Mouse (Mus musculus) midbrain, embryonic 12.5 days (tissue): ENCODE measurements around the gene Otud7b. TPM values are rescaled to one million over a fixed set of nuclear protein-coding genes. Genes with fewer than 3 reads are reported as not detected.

Source experiments
- ATAC-seq: fragments of 200-750 bp; cut with Nextera tagmentation; 2 replicates; pipeline ENCODE4 v1.8.0; 2017; ENCODE audit warnings: low read depth, moderate TSS enrichment, moderate library complexity; ENCODE audit not compliant: low FRiP score
- H3K27ac ChIP-seq: fragments of 300-500 bp; sonication (generic); replicated peaks from 2 replicates; pipeline ENCODE4 v1.5.1; 2016; ENCODE audit warnings: mild to moderate bottlenecking
- H3K27me3 ChIP-seq: fragments of 300-500 bp; sonication (generic); 2 replicates; pipeline ENCODE4 v1.6.1; 2016; ENCODE audit warnings: mild to moderate bottlenecking
- H3K36me3 ChIP-seq: fragments of 300-500 bp; sonication (generic); 2 replicates; pipeline ENCODE4 v1.6.1; 2016
- H3K4me1 ChIP-seq: fragments of 300-500 bp; sonication (generic); 2 replicates; pipeline ENCODE4 v1.6.1; 2016
- H3K4me2 ChIP-seq: fragments of 300-500 bp; sonication (generic); replicated peaks from 2 replicates; pipeline ENCODE4 v1.6.1; 2016; ENCODE audit warnings: mild to moderate bottlenecking, moderate library complexity
- H3K4me3 ChIP-seq: fragments of 300-500 bp; sonication (generic); 2 replicates; pipeline ENCODE4 v1.5.1; 2016; ENCODE audit warnings: mild to moderate bottlenecking
- H3K9ac ChIP-seq: fragments of 300-500 bp; sonication (generic); replicated peaks from 2 replicates; pipeline ENCODE4 v1.6.1; 2016; ENCODE audit warnings: mild to moderate bottlenecking, moderate library complexity
- H3K9me3 ChIP-seq: fragments of 300-500 bp; sonication (generic); 2 replicates; pipeline ENCODE4 v1.6.1; 2016; ENCODE audit warnings: mild to moderate bottlenecking
- WGBS: fragments of 180-500 bp; shearing (Covaris S2); methylation state at CpG from one replicate; pipeline ENCODE4 v1.1.7; 2016; 5-methylcytosine and 5-hydroxymethylcytosine counted together
- polyA plus RNA-seq: library from polyadenylated mRNA; unstranded; fragments of >200 nt; fragmentation: Nextera tagmentation; extraction: Ambion mirVana; gene quantifications from 2 replicates; pipeline ENCODE4 v1.2.1, GENCODE M21; 2016

Otud7b gene
- polyA plus RNA-seq, 1 experiment from 2014 or later, result 19.1 TPM

GRCm38 (mm10) chr3:96113251-96113650, 8.9 kb downstream of the Otud7b start:
- 62% methylated on average over 3 of the region's 3 CpGs for WGBS

GRCm38 (mm10) chr3:96118142-96118541, 13.8 kb downstream of the Otud7b start:
- Histone ChIP-seq H3K4me3 (no peak overlapping the region), H3K9me3 (no peaks in the 10 kb centered on the region), H3K36me3 (no peaks in the 10 kb centered on the region), H3K4me2 (no peak overlapping the region), H3K27me3 (no peaks in the 10 kb centered on the region), H3K4me1 (no peaks in the 10 kb centered on the region), H3K27ac (no peak overlapping the region), H3K9ac (no peak overlapping the region)
- ATAC-seq, result no peak
- 81% methylated on average over 2 of the region's 2 CpGs for WGBS

More at GRCm38 (mm10) chr3:96113251-96113650, 8.9 kb downstream of the Otud7b start:
- H3K9ac ChIP-seq, result no peak overlapping the region
- no peak overlapping the region for H3K4me3 ChIP-seq
- H3K4me1 ChIP-seq, result no peaks in the 10 kb centered on the region
- H3K4me2 ChIP-seq, result no peak overlapping the region
- H3K9me3 ChIP-seq, result no peaks in the 10 kb centered on the region
- ATAC-seq, result no peak
- H3K27ac ChIP-seq, result no peak overlapping the region
- no peaks in the 10 kb centered on the region for H3K36me3 ChIP-seq
- no peaks in the 10 kb centered on the region for H3K27me3 ChIP-seq

GRCm38 (mm10) chr3:96118702-96119101, 14.4 kb downstream of the Otud7b start:
- no peak overlapping the region for H3K9ac ChIP-seq
- no peak overlapping the region for H3K4me3 ChIP-seq
- WGBS, result 96% methylated on average over 2 of the region's 2 CpGs
- ATAC-seq, result no peak
- no peaks in the 10 kb centered on the region for H3K4me1 ChIP-seq
- no peaks in the 10 kb centered on the region for H3K27me3 ChIP-seq
- H3K4me2 ChIP-seq, result no peak overlapping the region
- no peaks in the 10 kb centered on the region for H3K9me3 ChIP-seq
- no peaks in the 10 kb centered on the region for H3K36me3 ChIP-seq
- no peak overlapping the region for H3K27ac ChIP-seq

- no peak overlapping the region for H3K4me2 ChIP-seq
- H3K4me1 ChIP-seq, result no peaks in the 10 kb centered on the region
- H3K9ac ChIP-seq, result no peak overlapping the region
- H3K4me3 ChIP-seq, result no peak overlapping the region
- H3K27me3 ChIP-seq, result no peaks in the 10 kb centered on the region
- no peaks in the 10 kb centered on the region for H3K36me3 ChIP-seq
- H3K9me3 ChIP-seq, result no peaks in the 10 kb centered on the region
- 93% methylated on average over 5 of the region's 5 CpGs for WGBS
- no peak for ATAC-seq
- H3K27ac ChIP-seq, result no peak overlapping the region
Observed at GRCm38 (mm10) chr3:96124235-96124634, 19.9 kb downstream of the Otud7b start.

GRCm38 (mm10) chr3:96128128-96128527, 23.8 kb downstream of the Otud7b start:
- Histone ChIP-seq H3K4me2 (no peak overlapping the region), H3K4me3 (no peak overlapping the region), H3K36me3 (no peaks in the 10 kb centered on the region), H3K4me1 (no peaks in the 10 kb centered on the region), H3K27ac (no peak overlapping the region), H3K9ac (no peak overlapping the region), H3K27me3 (no peaks in the 10 kb centered on the region), H3K9me3 (no peaks in the 10 kb centered on the region)
- ATAC-seq, result no peak

GRCm38 (mm10) chr3:96132478-96132877, 28.2 kb downstream of the Otud7b start:
- H3K4me3 ChIP-seq, result no peak overlapping the region
- no peaks in the 10 kb centered on the region for H3K27me3 ChIP-seq
- ATAC-seq, result no peak
- no peak overlapping the region for H3K4me2 ChIP-seq
- H3K27ac ChIP-seq, result no peak overlapping the region
- H3K4me1 ChIP-seq, result no peaks in the 10 kb centered on the region
- peaks cover 2% of the 10 kb centered on the region for H3K36me3 ChIP-seq
- no peak overlapping the region for H3K9ac ChIP-seq
- H3K9me3 ChIP-seq, result no peaks in the 10 kb centered on the region
- 83% methylated on average over 3 of the region's 3 CpGs for WGBS

GRCm38 (mm10) chr3:96133327-96133905, 29.1 kb downstream of the Otud7b start:
- Histone ChIP-seq H3K36me3 (peaks cover 3% of the 10 kb centered on the region), H3K27ac (no peak overlapping the region), H3K4me3 (no peak overlapping the region), H3K9ac (no peak overlapping the region), H3K4me2 (no peak overlapping the region), H3K4me1 (no peaks in the 10 kb centered on the region), H3K9me3 (no peaks in the 10 kb centered on the region), H3K27me3 (no peaks in the 10 kb centered on the region)
- no peak for ATAC-seq
- 71% methylated on average over 11 of the region's 11 CpGs for WGBS

GRCm38 (mm10) chr3:96135011-96135410, 30.7 kb downstream of the Otud7b start:
- WGBS, result 90% methylated on average over 3 of the region's 3 CpGs
- H3K9ac ChIP-seq, result no peak overlapping the region
- no peaks in the 10 kb centered on the region for H3K9me3 ChIP-seq
- peaks cover 10% of the 10 kb centered on the region for H3K36me3 ChIP-seq
- H3K4me2 ChIP-seq, result no peak overlapping the region
- no peak overlapping the region for H3K27ac ChIP-seq
- no peak for ATAC-seq
- H3K4me1 ChIP-seq, result peaks cover 5% of the 10 kb centered on the region
- no peaks in the 10 kb centered on the region for H3K27me3 ChIP-seq
- H3K4me3 ChIP-seq, result no peak overlapping the region

GRCm38 (mm10) chr3:96147950-96148349, 43.6 kb downstream of the Otud7b start:
- no peak for ATAC-seq
- Histone ChIP-seq H3K4me3 (no peak overlapping the region), H3K4me1 (no peaks in the 10 kb centered on the region), H3K36me3 (peaks cover 36% of the 10 kb centered on the region), H3K9ac (no peak overlapping the region), H3K27ac (no peak overlapping the region), H3K9me3 (no peaks in the 10 kb centered on the region), H3K27me3 (no peaks in the 10 kb centered on the region), H3K4me2 (no peak overlapping the region)
- 26% methylated on average over 5 of the region's 5 CpGs for WGBS

GRCm38 (mm10) chr3:96151836-96152235, 47.5 kb downstream of the Otud7b start:
- no peaks in the 10 kb centered on the region for H3K27me3 ChIP-seq
- H3K36me3 ChIP-seq, result peaks cover 56% of the 10 kb centered on the region
- H3K4me1 ChIP-seq, result no peaks in the 10 kb centered on the region
- no peak overlapping the region for H3K4me2 ChIP-seq
- 92% methylated on average over 7 of the region's 7 CpGs for WGBS
- no peak for ATAC-seq
- no peak overlapping the region for H3K9ac ChIP-seq
- H3K27ac ChIP-seq, result no peak overlapping the region
- no peak overlapping the region for H3K4me3 ChIP-seq
- H3K9me3 ChIP-seq, result no peaks in the 10 kb centered on the region

GRCm38 (mm10) chr3:96152611-96153010, 48.3 kb downstream of the Otud7b start:
- Histone ChIP-seq H3K36me3 (peaks cover 56% of the 10 kb centered on the region), H3K27ac (no peak overlapping the region), H3K4me2 (no peak overlapping the region), H3K4me3 (no peak overlapping the region), H3K4me1 (no peaks in the 10 kb centered on the region), H3K27me3 (no peaks in the 10 kb centered on the region), H3K9me3 (no peaks in the 10 kb centered on the region), H3K9ac (no peak overlapping the region)
- no peak for ATAC-seq
- 96% methylated on average over 5 of the region's 5 CpGs for WGBS

- H3K4me1 ChIP-seq, result peaks cover 3% of the 10 kb centered on the region
- H3K9ac ChIP-seq, result no peak overlapping the region
- no peak overlapping the region for H3K4me3 ChIP-seq
- H3K36me3 ChIP-seq, result peaks cover 56% of the 10 kb centered on the region
- H3K27ac ChIP-seq, result no peak overlapping the region
- H3K4me2 ChIP-seq, result no peak overlapping the region
- H3K27me3 ChIP-seq, result no peaks in the 10 kb centered on the region
- ATAC-seq, result no peak
- 89% methylated on average over 8 of the region's 8 CpGs for WGBS
- H3K9me3 ChIP-seq, result no peaks in the 10 kb centered on the region
Observed at GRCm38 (mm10) chr3:96155501-96155900, 51.2 kb downstream of the Otud7b start.

GRCm38 (mm10) chr3:96159820-96160219, 55.5 kb downstream of the Otud7b start:
- Histone ChIP-seq H3K27me3 (peaks cover 6% of the 10 kb centered on the region; the same call in 1 of the 2 replicates), H3K9ac (no peak overlapping the region), H3K36me3 (peaks cover 13% of the 10 kb centered on the region), H3K9me3 (no peaks in the 10 kb centered on the region), H3K4me3 (no peak overlapping the region), H3K4me1 (peaks cover 21% of the 10 kb centered on the region), H3K27ac (no peak overlapping the region), H3K4me2 (no peak overlapping the region)
- ATAC-seq, result no peak
- WGBS, result 87% methylated on average over 4 of the region's 4 CpGs
